Mouse (Mus musculus): ENCODE results near the gene F8. TPM values are rescaled to one million over a fixed set of nuclear protein-coding genes. Genes with fewer than 3 reads are reported as not detected.
A peak's percentile ranks its signal among the peaks of the same experiment; 100 is the strongest.

F8 gene
- polyA plus RNA-seq, 1 experiment from 2014 or later: 2.0 TPM

DNA sequence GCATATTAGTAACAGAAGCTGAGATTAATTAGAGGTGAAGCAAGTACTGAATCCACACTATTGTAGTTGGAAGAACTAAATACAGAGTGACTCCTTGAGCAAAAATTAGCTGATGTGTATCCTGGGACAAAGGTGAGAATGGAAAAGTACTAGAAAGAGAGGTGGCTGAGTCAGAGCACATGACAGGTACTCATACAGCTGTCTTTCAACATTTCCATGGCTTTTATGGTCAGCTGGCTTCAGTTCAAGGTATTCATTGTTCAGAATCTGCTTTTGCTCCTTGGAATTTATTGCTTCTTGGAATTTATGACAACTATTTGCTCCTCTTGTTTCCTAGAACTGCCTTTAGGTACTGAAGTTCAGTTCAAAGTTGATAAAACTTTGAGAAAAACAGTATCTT, 245.5 kb downstream of the F8 start:
- no peaks in the 10 kb centered on the region for H3K9me3 ChIP-seq (replicated peaks)
- H3K4me3 ChIP-seq (replicated peaks): no peak overlapping the region
- ATAC-seq (ENCODE audit: low FRiP score): no peak
- no peaks in the 10 kb centered on the region for H3K27me3 ChIP-seq (replicated peaks)
- H3K4me2 ChIP-seq: no peak overlapping the region
- H3K4me1 ChIP-seq: no peaks in the 10 kb centered on the region
- no peaks in the 10 kb centered on the region for H3K36me3 ChIP-seq
- no peak overlapping the region for H3K27ac ChIP-seq (replicated peaks)
- no peak overlapping the region for H3K9ac ChIP-seq (replicated peaks)

- WGBS: 19% methylated on average over 36 of the region's 36 CpGs
- Histone ChIP-seq H3K4me3 (replicated peaks) (peak within 1 kb of the TSS; percentile 50), H3K27ac (replicated peaks) (peak within 1 kb of the TSS; percentile 66), H3K9ac (replicated peaks) (peak within 1 kb of the TSS; percentile 52), H3K36me3 (no peaks in the 10 kb centered on the region), H3K27me3 (replicated peaks) (no peaks in the 10 kb centered on the region), H3K4me1 (no peaks in the 10 kb centered on the region), H3K9me3 (replicated peaks) (no peaks in the 10 kb centered on the region), H3K4me2 (peak within 1 kb of the TSS; percentile 65)
- peak; percentile 100 for ATAC-seq (ENCODE audit: low FRiP score)
These were observed 251.8 kb downstream of the F8 start, which contains the start of gene Mpp1 for GRCm38 (mm10) chrX:75130467-75131160. Gene Mpp1 (minus strand): TSS chrX:75131016.

DNA sequence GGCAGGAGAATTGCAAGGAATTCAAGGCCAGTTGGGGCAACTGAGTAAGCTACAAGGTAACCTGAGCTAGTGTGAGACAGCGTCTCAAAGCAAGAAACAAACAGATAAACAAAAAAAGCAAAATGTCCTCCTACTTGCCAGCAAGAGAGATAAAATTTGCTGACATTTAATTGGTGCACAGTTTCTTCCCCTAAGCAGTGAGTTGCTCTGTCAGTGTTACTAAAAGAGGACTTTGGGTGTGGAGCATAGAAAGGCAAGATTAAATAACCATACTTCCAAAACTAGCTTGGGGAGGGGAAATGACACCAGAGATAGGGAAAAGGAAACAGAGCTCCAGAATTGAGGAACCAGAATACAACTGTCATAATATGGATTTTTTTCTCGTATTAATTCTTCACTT, 252.9 kb downstream of the F8 start:
- no peak overlapping the region for H3K4me3 ChIP-seq (replicated peaks)
- H3K27ac ChIP-seq (replicated peaks): no peak overlapping the region
- H3K9me3 ChIP-seq (replicated peaks): no peaks in the 10 kb centered on the region
- H3K27me3 ChIP-seq (replicated peaks): no peaks in the 10 kb centered on the region
- no peaks in the 10 kb centered on the region for H3K4me1 ChIP-seq
- H3K36me3 ChIP-seq: no peaks in the 10 kb centered on the region
- no peak for ATAC-seq (ENCODE audit: low FRiP score)
- H3K4me2 ChIP-seq: peak overlapping the region; percentile 11; the same call in 1 of the 2 replicates
- no peak overlapping the region for H3K9ac ChIP-seq (replicated peaks)
- WGBS: 76% methylated on average over 2 of the region's 2 CpGs

GRCm38 (mm10) chrX:75128333-75128980, 254.0 kb downstream of the F8 start:
- no peak overlapping the region for H3K27ac ChIP-seq (replicated peaks)
- H3K4me1 ChIP-seq: no peaks in the 10 kb centered on the region
- H3K4me3 ChIP-seq (replicated peaks): no peak overlapping the region
- ATAC-seq (ENCODE audit: low FRiP score): no peak
- no peak overlapping the region for H3K4me2 ChIP-seq
- no peaks in the 10 kb centered on the region for H3K9me3 ChIP-seq (replicated peaks)
- H3K9ac ChIP-seq (replicated peaks): no peak overlapping the region
- H3K36me3 ChIP-seq: no peaks in the 10 kb centered on the region
- no peaks in the 10 kb centered on the region for H3K27me3 ChIP-seq (replicated peaks)

DNA sequence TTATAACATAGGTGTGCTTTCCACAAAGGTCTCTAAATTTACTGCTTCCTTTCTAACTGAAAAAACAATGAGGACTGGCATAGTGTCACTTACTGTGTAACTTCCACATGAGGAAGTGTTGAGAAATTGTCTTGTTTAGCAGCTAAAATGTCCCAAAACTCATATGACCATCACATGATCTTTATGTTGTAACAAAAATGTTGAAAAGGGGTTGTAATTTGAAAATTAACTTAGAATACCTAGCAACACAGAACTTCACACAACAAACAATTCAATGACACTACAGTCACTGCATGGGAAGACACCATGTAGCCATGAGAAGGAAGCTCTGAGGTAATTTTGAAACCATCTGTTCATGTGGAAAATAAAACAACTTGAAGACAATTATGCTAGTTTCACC, 255.5 kb downstream of the F8 start:
- Histone ChIP-seq H3K27me3 (replicated peaks) (no peaks in the 10 kb centered on the region), H3K9me3 (replicated peaks) (no peaks in the 10 kb centered on the region), H3K4me3 (replicated peaks) (no peak overlapping the region), H3K4me1 (no peaks in the 10 kb centered on the region), H3K27ac (replicated peaks) (no peak overlapping the region), H3K4me2 (no peak overlapping the region), H3K9ac (replicated peaks) (no peak overlapping the region), H3K36me3 (no peaks in the 10 kb centered on the region)
- ATAC-seq (ENCODE audit: low FRiP score): no peak

- no peak overlapping the region for H3K27ac ChIP-seq (replicated peaks)
- WGBS: 87% methylated on average over 3 of the region's 3 CpGs
- H3K27me3 ChIP-seq (replicated peaks): no peaks in the 10 kb centered on the region
- H3K9ac ChIP-seq (replicated peaks): no peak overlapping the region
- no peak for ATAC-seq (ENCODE audit: low FRiP score)
- H3K9me3 ChIP-seq (replicated peaks): no peaks in the 10 kb centered on the region
- H3K4me1 ChIP-seq: no peaks in the 10 kb centered on the region
- no peaks in the 10 kb centered on the region for H3K36me3 ChIP-seq
- no peak overlapping the region for H3K4me2 ChIP-seq
- no peak overlapping the region for H3K4me3 ChIP-seq (replicated peaks)
These were observed 256.8 kb downstream of the F8 start for GRCm38 (mm10) chrX:75125606-75126005.

Other genes starting within 250 kb of the F8 start
- gene Smim9, start 218.8 kb downstream of the F8 start, polyA plus RNA-seq (2015; fragmentation: Nextera tagmentation; extraction: Ambion mirVana): not detected in 2 replicates
- 33.0 and 37.2 TPM in 2 replicates for gene Fundc2, start 216 bp downstream of the F8 start, polyA plus RNA-seq (2015; fragmentation: Nextera tagmentation; extraction: Ambion mirVana)
- gene Cmc4, start 34.0 kb upstream of the F8 start, polyA plus RNA-seq (2015; fragmentation: Nextera tagmentation; extraction: Ambion mirVana): 27.0 and 28.0 TPM in 2 replicates
- 5.7 and 5.8 TPM in 2 replicates for gene Mtcp1, start 34.0 kb upstream of the F8 start, polyA plus RNA-seq (2015; fragmentation: Nextera tagmentation; extraction: Ambion mirVana)
- 47.1 and 50.7 TPM in 2 replicates for gene Brcc3, start 34.0 kb upstream of the F8 start, polyA plus RNA-seq (2015; fragmentation: Nextera tagmentation; extraction: Ambion mirVana)
- 309 and 331 TPM in 2 replicates for gene Vbp1, start 131.7 kb upstream of the F8 start, polyA plus RNA-seq (2015; fragmentation: Nextera tagmentation; extraction: Ambion mirVana)
- 23.5 and 27.4 TPM in 2 replicates for gene Rab39b, start 195.6 kb upstream of the F8 start, polyA plus RNA-seq (2015; fragmentation: Nextera tagmentation; extraction: Ambion mirVana)

Data from neural tube, embryonic 15.5 days (tissue).